Mouse (Mus musculus) kidney, adult 8-10 months (tissue): ENCODE data around the gene Itga9.
A peak's percentile ranks its signal among the peaks of the same experiment; 100 is the strongest.

Source experiments
- DNase-seq, 2 experiments: peaks; one replicate each; pipeline ENCODE4 v3.0.0; 2022

The Itga9 gene

GRCm38 (mm10) chr9:118883150-118883549, 276.7 kb downstream of the Itga9 start:
- no peak for DNase-seq

- DNase-seq: no peak
Measured at GRCm38 (mm10) chr9:118885785-118886184, 279.3 kb downstream of the Itga9 start.

DNA sequence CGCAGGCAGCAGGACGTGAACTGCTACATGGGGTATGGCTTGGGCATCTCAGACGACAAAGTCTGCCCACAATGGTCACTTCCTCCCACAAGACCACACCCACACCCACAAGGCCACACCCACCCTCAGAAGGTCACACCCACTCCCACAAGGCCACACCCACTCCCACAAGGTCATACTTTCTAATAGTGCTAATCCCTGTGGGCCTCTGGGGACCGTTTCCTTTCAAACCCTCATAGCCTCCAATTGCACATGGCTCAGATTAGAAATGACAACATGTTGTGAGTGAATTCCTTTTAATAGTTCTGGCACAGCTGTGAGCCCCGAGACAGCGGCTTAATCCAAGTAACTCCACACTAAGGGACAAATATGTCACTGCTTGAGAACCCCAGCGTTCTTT, 280.7 kb downstream of the Itga9 start:
- no peak for DNase-seq

GRCm38 (mm10) chr9:118887734-118888133, 281.2 kb downstream of the Itga9 start:
- DNase-seq: no peak

GRCm38 (mm10) chr9:118890149-118890548, 283.7 kb downstream of the Itga9 start:
- DNase-seq: no peak

DNA sequence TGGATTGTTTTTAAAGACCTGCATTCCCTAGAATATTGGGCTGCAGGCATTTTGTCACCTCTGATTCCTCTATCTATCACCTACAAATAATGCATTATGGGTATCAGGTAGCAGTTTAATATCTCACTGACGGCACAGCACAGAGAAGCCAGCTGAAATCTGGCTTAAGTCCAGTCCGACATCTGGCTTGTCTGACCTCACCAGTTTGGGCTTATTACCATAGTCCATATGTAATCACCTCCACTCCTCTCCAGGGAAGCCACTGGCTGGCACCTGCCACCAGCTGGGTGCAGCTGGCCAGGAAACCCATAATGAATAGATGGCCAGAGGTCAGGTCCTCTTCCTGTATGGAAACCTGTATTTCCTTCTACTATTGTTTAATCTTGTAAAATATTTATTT, 284.2 kb downstream of the Itga9 start:
- DNase-seq: no peak

DNA sequence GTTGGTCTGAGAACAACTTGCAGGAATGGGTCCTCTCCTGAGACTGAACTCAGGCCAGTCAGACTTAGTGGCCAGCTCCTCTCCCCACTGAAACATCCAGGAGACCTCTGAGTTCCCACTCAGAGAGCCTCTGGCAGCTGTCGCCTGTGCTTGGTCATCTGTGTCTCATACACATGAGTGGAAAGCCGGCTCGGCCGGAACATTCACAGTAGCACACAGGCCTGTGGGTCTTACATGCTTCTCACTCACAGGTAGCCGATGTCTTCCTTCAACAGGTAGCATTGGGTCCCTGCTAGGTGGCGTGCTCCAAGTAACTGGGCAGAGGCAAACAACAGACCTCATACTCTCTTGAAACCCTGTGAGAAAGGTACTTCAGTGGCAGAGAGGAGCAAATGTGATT, 284.6 kb downstream of the Itga9 start:
- no peak for DNase-seq

GRCm38 (mm10) chr9:118891593-118891992, 285.1 kb downstream of the Itga9 start:
- no peak for DNase-seq

- DNase-seq: no peak
Measured at GRCm38 (mm10) chr9:118895101-118895500, 288.6 kb downstream of the Itga9 start.

GRCm38 (mm10) chr9:118900677-118901076, 294.2 kb downstream of the Itga9 start:
- no peak for DNase-seq

DNA sequence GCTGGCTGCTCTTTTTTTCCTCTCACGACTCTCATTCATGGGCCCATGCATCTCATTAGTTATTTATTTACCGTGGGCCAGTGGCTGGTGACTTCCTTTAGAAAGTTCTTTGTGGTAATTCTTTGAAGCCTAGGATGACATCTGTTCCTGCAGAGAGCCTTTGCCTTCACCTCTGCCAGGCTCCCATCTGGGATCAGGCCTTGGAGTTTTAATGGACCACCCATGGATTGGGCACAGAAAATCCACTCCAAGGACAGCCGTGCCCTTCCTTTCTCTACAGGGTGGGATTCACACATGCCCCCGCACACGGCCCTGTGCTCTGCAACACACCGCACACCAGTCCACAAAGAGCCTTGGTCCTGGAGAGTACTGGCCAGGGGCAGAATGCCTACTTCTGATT, 295.4 kb downstream of the Itga9 start:
- no peak for DNase-seq

- peak; percentile 65 to 83 for DNase-seq
Measured at GRCm38 (mm10) chr9:118907934-118908620, 301.6 kb downstream of the Itga9 start.

DNA sequence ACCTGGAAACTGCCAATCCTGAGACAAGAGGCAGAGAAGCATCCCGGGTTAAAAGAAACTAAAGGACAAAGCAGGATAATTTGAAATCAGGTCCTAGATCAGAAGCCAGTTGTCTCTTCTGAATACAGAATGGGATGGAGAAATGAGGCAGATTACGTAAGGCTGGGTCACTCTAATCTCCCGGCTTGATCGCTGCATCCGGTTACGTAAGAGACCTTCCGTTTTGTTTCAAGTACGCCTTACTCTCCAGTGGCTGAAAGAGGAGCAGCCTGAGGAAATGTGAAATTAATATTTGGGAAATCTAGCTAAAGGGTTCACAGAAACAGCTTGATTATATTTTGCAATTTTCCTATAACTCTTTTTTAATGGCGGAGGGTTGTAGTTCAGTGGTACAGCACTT, 306.6 kb downstream of the Itga9 start:
- DNase-seq: no peak

- no peak for DNase-seq
Measured at GRCm38 (mm10) chr9:118913613-118914012, 307.1 kb downstream of the Itga9 start.

GRCm38 (mm10) chr9:118914589-118914988, 308.1 kb downstream of the Itga9 start:
- no peak for DNase-seq

DNA sequence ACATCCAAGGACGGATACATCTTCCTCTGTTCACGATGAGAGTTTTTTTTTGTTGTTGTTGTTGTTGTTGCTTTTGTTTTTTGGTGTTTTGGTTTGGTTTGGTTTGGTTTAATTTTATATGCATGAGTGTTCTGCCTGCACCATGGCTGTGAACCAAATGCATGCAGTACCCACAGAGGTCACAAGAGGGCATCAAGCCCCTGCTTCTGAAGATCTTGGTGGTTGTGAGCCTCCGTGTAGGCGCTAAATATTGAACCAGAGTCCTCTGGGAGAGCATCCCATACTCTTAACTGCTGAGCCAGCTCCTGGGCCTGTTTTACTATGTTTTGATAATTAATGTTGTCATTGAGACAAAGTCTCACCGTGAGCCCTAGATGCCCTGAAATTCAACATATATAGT, 308.8 kb downstream of the Itga9 start:
- DNase-seq: peak in 1 of 2 experiments; percentile 72

- DNase-seq: peak; percentile 67 to 78
Measured at GRCm38 (mm10) chr9:118919672-118920186, 313.2 kb downstream of the Itga9 start.

DNA sequence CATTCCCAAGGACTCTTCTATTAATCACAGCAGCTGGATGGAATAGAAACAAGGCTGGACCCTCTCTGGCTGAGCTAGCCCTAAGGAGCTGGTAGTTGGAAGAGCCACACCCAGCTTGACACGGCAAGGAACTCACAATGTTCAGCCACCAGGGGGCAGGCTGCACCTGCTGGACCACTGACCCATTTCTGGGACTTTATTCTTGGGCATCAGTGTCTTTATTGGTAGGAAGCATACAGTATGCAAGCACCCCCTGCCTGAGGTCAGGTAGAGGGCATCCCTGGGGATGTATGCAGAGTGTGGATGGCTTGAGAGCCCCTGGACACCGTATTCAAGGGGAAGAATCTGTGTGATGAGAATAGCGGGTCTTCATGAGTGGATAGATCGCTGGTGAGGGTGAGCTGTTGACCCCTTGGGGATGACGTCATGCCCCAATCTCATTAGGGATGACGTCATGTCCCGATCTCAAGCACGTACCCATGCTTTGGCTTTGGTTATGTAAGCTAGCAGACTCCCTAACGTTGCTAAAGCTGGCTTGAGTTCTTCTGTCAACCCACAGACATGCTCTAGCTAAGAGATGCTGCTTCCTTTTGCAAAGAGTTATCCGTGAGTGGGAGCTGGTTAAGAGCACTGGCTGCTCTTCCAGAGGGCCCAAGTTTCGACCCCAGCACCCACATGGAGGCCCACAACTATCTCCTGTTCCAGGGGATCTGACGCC, 314.5 kb downstream of the Itga9 start:
- DNase-seq: peak; percentile 71 to 85

DNA sequence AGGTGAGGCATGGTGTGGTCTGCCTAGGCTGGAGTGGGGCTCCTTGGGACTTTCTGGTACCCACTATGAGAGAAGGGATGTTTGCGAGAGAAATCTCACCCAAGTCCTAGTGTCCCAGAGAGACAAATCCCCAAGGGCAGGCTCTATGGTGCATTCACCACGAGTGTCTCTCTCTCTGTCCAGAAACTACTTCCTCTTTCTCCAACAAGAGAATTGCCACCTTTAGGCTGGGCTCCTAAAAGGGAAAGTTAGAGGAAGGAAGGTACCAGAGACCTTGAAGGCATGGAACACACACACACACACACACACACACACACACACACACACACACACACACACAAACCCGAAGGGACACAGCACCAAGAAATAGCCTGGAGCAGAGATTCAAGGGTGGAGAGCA, 315.4 kb downstream of the Itga9 start:
- no peak for DNase-seq

GRCm38 (mm10) chr9:118924554-118925085, 318.1 kb downstream of the Itga9 start:
- no peak for DNase-seq

DNA sequence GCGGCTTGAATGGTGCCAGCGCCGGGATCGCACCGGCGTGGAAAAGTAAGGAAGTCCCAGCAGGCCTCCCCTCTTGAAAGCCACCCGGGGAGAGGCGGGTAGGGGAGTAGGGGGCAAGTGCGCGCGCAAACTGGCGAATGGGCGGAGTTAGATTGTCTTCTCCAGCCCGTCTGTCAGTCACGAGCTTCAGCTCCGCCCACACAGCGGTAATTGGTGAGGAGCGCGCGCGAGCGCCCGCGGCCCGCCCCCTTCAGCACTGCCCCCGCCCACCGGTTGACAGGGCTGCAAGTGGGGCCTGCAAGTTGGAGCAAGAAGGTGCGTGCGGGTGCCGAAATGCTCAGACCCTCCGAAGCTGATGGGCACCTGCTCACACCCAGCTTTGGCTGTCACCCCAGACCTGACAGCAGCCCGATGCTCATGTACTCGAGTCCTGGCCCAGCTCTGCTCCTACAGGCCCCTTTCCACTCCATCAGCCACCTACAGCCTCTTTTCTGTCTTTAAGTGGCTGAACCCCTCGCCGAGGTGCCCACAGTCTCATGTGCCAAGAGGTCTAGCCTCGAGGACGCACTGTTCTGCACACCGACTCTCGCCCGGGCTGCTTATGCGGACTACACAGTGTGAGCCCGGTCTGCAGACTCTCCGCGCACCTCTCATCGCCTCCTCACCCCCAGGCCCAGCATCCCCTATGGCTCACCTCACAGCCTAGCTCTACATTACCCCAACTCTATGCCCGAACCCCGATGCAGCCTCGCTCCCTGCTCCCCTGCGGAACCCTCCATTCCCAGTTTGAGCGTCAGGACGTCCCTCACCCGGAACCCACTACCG, 319.0 kb downstream of the Itga9 start:
- DNase-seq: peak; percentile 96 to 98

DNA sequence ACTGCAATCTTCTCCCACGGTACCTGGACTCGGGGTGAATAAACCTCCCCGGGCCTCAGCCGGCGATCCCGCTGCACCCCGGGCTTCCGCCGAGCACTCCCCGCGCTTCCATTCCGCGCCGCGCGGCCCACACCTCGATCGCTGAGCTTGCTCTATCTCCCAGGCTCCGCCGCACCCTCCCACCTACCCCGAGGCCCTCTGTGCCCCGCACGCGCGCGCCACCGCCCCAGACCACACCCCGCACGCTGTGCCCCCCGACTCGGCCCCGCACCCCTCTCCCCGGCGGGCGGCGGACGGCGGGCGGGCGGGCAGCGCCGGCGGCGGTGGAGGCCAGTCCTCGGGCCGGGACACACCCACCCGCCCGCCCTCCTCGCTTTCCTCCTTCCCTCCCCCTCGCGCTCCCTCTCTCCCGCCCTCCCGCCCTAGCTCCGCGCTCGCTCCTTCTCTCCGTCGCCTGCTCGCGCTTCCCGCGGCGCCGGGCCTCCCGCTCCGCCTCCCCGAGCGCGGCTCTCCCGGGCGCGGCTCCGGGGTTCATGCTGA, 319.7 kb downstream of the Itga9 start, which contains the start of gene Ctdspl:
Gene Ctdspl (plus strand): TSS at position 343 of the 540 bp plus-strand sequence.
- peak in 1 of 2 experiments; percentile 48 for DNase-seq
